In genomic region chr11:101690326-101690725, GRCm38 (mm10) we compare ENCODE assay signal across 13 mouse cellular contexts.
"Had no signal": no experiment of that assay in that cellular context is flagged by ENCODE, and none has a peak within 500 bp of the region (broad histone marks: within the 10 kb centered on the region; RNA-seq: fewer than 3 reads in every experiment).

No protein-coding gene starts in this region.

- DNase-seq: kidney, adult 18-20 months; kidney, postnatal 10 days; lung, postnatal 14 days; retina, postnatal 1 day; thymus, postnatal 36 days had no signal

- H3K36me3 ChIP-seq: intestine, embryonic 15.5 days; limb, embryonic 10.5 days; liver, embryonic 12.5 days had no signal

- H3K4me2 ChIP-seq: intestine, embryonic 15.5 days; liver, embryonic 12.5 days; lung, embryonic 14.5 days; midbrain, embryonic 11.5 days had no signal

- H3K9me3 ChIP-seq: intestine, embryonic 15.5 days; limb, embryonic 10.5 days; liver, embryonic 12.5 days; megakaryocyte, embryonic 14.5 days had no signal

- H3K4me3 ChIP-seq: intestine, embryonic 15.5 days; limb, embryonic 10.5 days; liver, embryonic 12.5 days; megakaryocyte, embryonic 14.5 days had no signal

- ATAC-seq: intestine, embryonic 15.5 days; liver, embryonic 12.5 days; midbrain, embryonic 16.5 days had no signal

- H3K27ac ChIP-seq: intestine, embryonic 15.5 days; limb, embryonic 10.5 days; liver, embryonic 12.5 days; macrophage had no signal

- H3K27me3 ChIP-seq: intestine, embryonic 15.5 days had no signal

- H3K9ac ChIP-seq: intestine, embryonic 15.5 days; liver, embryonic 12.5 days; lung, embryonic 14.5 days had no signal
